Mouse (Mus musculus) forebrain, embryonic 16.5 days (tissue): ENCODE data around the gene Kptn. TPM values are rescaled to one million over a fixed set of nuclear protein-coding genes. Genes with fewer than 3 reads are reported as not detected.
A peak's percentile ranks its signal among the peaks of the same experiment; 100 is the strongest.

ENCODE experiments used
- ATAC-seq: fragments of 200-750 bp; cut with Nextera tagmentation; 2 replicates; pipeline ENCODE4 v1.8.0; 2017; ENCODE audit warnings: mild to moderate bottlenecking, moderate library complexity
- H3K27ac ChIP-seq: fragments of 300-500 bp; sonication (generic); 2 replicates; pipeline ENCODE4 v1.5.1; 2014; ENCODE audit warnings: low read length, control low read depth
- H3K27me3 ChIP-seq: fragments of 300-500 bp; sonication (generic); replicated peaks from 2 replicates; pipeline ENCODE4 v1.6.1; 2014; ENCODE audit warnings: low read length; ENCODE audit not compliant: control insufficient read depth, insufficient read depth
- H3K36me3 ChIP-seq: fragments of 300-500 bp; sonication (generic); 2 replicates; pipeline ENCODE4 v1.6.1; 2014; ENCODE audit not compliant: control insufficient read depth, insufficient read depth
- H3K4me1 ChIP-seq: fragments of 300-500 bp; sonication (generic); replicated peaks from 2 replicates; pipeline ENCODE4 v1.6.1; 2014; ENCODE audit warnings: low read length; ENCODE audit not compliant: control insufficient read depth, insufficient read depth
- H3K4me2 ChIP-seq: fragments of 300-500 bp; sonication (generic); 2 replicates; pipeline ENCODE4 v1.6.1; 2014; ENCODE audit warnings: mild to moderate bottlenecking, low read length, control low read depth
- H3K4me3 ChIP-seq: fragments of 300-500 bp; sonication (generic); replicated peaks from 2 replicates; pipeline ENCODE4 v1.5.1; 2014; ENCODE audit warnings: mild to moderate bottlenecking, low read length, control low read depth
- H3K9ac ChIP-seq: fragments of 300-500 bp; sonication (generic); replicated peaks from 2 replicates; pipeline ENCODE4 v1.6.1; 2014; ENCODE audit warnings: low read depth, low read length, control low read depth
- H3K9me3 ChIP-seq: fragments of 300-500 bp; sonication (generic); 2 replicates; pipeline ENCODE4 v1.6.1; 2016; ENCODE audit warnings: low read length; ENCODE audit not compliant: control insufficient read depth
- WGBS: fragments of 180-500 bp; shearing (Covaris S2); extraction: QIAGEN DNeasy Blood & Tissue Kit; methylation state at CpG from one replicate; pipeline ENCODE4 v1.1.7; 2014; 5-methylcytosine and 5-hydroxymethylcytosine counted together
- polyA plus RNA-seq: library from polyadenylated mRNA; unstranded; fragments of >200 nt; fragmentation: Nextera tagmentation; extraction: Ambion mirVana; gene quantifications from 2 replicates; pipeline ENCODE4 v1.2.1, GENCODE M21; 2015

The Kptn gene
- polyA plus RNA-seq = 40.9 and 53.2 TPM in 2 replicates

DNA sequence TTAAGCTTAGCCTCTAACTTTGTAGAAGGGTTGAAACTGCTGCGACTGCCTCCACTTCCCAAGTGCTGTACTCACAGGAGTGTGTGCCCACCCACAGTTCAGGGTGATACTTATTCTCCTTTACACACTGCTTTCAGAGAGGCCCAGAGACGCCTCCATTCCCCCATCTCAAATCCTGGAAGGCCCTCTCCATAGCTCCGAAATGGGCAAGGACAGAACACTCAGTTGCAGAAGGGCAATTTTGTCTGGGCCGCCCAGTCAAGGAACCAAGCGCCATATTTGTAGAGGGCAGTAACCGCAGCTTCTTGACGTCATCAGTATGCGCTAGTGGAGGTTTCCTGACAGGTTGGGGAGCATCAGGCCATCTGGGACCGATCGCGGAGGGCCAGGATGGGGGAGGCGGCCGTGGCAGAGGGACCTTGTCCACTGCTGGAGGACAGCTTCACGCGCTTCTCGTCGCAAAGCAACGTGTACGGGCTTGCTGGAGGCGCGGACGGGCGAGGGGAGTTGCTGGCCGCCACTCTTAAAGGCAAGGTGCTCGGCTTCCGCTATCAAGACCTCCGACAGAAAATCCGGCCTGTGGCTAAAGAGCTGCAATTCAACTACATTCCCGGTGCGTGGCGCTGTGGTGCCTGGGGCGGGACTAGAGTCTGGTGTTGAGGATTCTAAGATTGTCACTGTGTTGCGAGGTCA lies at the start of gene Kptn:
TSS of gene Kptn (plus strand) at position 327 of the 693 bp plus-strand sequence.
- peak; percentile 90 for ATAC-seq
- Histone ChIP-seq H3K27ac (peak within 1 kb of the TSS; percentile 81), H3K9me3 (no peaks in the 10 kb centered on the region), H3K9ac (peak within 1 kb of the TSS; percentile 73), H3K27me3 (no peaks in the 10 kb centered on the region), H3K4me3 (peak within 1 kb of the TSS; percentile 68), H3K4me1 (peaks cover 9% of the 10 kb centered on the region), H3K36me3 (peaks cover 7% of the 10 kb centered on the region; the same call in 1 of the 2 replicates), H3K4me2 (peak within 1 kb of the TSS; percentile 60)
- 1% methylated on average over 33 of the region's 33 CpGs for WGBS

DNA sequence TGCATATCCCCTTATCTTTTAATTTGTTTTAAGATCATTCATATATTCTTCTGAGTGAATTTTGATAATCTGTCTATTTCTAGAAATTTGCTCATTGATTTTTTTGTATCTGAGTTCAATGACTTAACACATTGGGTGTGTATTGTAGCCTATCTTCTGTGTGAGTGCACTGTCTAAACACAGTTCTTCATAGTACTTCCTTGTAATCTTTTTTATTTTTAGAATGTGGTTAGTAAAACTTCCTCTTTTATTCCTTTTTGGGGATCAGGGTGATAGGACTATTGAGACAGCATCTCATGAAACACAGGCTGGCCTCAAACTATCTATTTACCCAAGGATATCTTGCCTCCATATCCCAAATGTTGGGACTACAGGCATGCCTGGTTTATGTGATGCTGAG lies 48.8 kb upstream of the Kptn start:
- no peak for ATAC-seq
- Histone ChIP-seq H3K27ac (no peak overlapping the region), H3K4me3 (no peak overlapping the region), H3K9me3 (no peaks in the 10 kb centered on the region), H3K27me3 (no peaks in the 10 kb centered on the region), H3K4me2 (no peak overlapping the region), H3K9ac (no peak overlapping the region), H3K36me3 (no peaks in the 10 kb centered on the region), H3K4me1 (no peaks in the 10 kb centered on the region)

DNA sequence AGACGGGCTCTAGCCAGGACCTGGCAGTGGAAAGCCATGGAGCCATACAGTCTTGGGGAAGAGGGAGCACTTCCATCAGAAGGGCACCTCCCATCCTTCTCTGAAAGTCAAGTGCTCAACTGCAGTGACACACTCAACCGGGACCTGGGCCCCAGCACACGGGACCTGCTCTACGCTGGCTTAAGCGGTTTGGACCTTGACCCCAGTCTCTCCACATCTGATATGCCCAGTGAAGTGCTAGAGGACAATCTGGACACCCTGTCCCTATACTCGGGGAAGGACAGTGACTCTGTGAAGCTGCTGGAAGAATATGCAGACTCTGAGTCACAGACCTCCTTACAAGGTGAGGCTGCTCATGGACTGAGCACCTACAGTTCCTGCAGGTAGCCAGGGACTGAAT lies 47.8 kb upstream of the Kptn start:
- H3K4me1 ChIP-seq = no peaks in the 10 kb centered on the region
- no peaks in the 10 kb centered on the region for H3K27me3 ChIP-seq
- WGBS = 85% methylated on average over 6 of the region's 6 CpGs
- H3K27ac ChIP-seq = no peak overlapping the region
- no peaks in the 10 kb centered on the region for H3K36me3 ChIP-seq
- H3K9ac ChIP-seq = no peak overlapping the region
- no peak for ATAC-seq
- no peak overlapping the region for H3K4me3 ChIP-seq
- no peaks in the 10 kb centered on the region for H3K9me3 ChIP-seq
- no peak overlapping the region for H3K4me2 ChIP-seq

DNA sequence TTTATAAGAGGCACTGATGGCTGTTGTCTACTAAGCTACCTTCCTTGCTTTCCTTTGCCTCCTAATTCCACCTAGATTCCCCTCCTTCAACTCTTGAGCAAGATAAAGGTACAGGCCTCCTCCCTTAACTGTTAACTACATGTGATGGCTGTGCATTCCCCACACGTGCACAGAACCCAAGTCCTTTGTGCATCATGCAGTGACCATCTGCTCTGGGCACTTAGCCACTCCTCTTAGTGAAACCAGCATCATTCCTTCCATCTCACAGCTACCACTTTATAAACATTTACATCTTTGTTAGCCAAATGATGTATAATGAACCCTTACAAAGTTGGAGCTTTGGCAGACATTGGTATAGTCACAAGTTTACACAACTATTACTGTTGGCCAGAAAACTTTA lies 39.7 kb upstream of the Kptn start:
- H3K9me3 ChIP-seq = no peaks in the 10 kb centered on the region
- H3K4me1 ChIP-seq = no peaks in the 10 kb centered on the region
- no peak overlapping the region for H3K27ac ChIP-seq
- H3K4me2 ChIP-seq = no peak overlapping the region
- no peak overlapping the region for H3K4me3 ChIP-seq
- whole genome bisulfite sequencing = 41% methylated on average over 1 of the region's 1 CpGs
- no peaks in the 10 kb centered on the region for H3K27me3 ChIP-seq
- no peaks in the 10 kb centered on the region for H3K36me3 ChIP-seq
- no peak overlapping the region for H3K9ac ChIP-seq
- no peak for ATAC-seq

DNA sequence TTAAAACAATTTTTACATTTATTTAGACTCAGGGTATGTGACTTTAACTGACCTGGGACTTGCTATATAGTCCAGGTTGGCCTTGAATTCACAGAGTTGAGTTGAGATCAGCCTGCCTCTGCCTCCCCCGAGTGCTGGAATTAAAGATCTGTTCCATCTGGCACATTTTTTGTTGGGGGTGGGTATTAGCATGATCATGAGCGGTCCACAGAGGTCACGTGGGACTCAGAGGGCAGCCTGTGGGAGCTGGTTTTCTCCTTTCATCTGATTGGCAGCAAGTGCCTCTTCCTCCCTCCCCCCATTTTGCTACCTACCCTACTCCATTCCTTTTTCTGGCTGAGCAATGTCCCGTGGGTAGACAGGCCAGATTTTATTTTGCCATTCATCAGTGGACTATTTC lies 39.1 kb upstream of the Kptn start:
- H3K4me3 ChIP-seq = no peak overlapping the region
- ATAC-seq = no peak
- no peaks in the 10 kb centered on the region for H3K9me3 ChIP-seq
- H3K36me3 ChIP-seq = no peaks in the 10 kb centered on the region
- no peak overlapping the region for H3K9ac ChIP-seq
- no peak overlapping the region for H3K4me2 ChIP-seq
- H3K27me3 ChIP-seq = no peaks in the 10 kb centered on the region
- no peaks in the 10 kb centered on the region for H3K4me1 ChIP-seq
- no peak overlapping the region for H3K27ac ChIP-seq
- 61% methylated on average over 4 of the region's 4 CpGs for WGBS

DNA sequence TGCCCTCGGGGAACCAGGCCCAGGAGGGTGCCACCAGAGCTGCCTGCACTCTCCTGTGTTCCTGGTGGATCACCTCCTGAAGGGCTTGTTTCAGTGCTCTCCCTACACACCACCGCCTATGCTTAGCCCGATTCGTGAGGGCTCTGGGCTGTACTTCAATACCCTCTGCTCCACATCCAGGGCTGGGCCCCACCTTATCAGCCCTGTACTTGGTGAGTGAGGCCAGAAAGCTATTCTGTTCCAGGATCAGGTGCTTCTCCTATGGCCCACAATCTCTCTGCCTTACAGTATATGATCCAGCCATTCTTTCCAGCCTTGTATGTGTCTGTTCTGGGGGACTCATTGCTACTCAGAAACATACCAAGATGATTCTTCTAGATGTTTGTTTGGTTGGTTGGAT lies 36.3 kb upstream of the Kptn start:
- Histone ChIP-seq H3K4me3 (no peak overlapping the region), H3K4me1 (no peaks in the 10 kb centered on the region), H3K9me3 (no peaks in the 10 kb centered on the region), H3K27me3 (no peaks in the 10 kb centered on the region), H3K27ac (no peak overlapping the region), H3K9ac (no peak overlapping the region), H3K4me2 (no peak overlapping the region), H3K36me3 (no peaks in the 10 kb centered on the region)
- WGBS = 65% methylated on average over 4 of the region's 4 CpGs
- ATAC-seq = no peak

DNA sequence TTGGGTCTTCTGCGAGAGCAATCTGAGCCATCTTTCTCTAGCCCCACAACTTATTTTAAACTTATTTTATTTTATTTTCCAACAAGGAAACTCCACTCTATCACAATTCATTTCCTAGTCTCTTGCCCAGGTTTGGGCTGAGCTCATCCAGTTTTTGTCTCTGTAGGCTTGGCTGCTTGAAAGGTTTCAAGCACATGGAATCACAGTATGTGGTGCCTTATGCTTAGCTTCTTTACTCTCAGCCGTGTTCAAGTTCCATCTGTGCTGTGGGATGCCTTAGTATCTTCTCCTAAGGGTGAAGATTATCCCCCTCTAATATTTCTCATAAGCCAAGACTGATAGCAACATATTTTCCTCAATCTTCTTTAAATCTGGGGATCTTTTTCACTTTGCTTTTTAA lies 32.1 kb upstream of the Kptn start:
- no peaks in the 10 kb centered on the region for H3K36me3 ChIP-seq

DNA sequence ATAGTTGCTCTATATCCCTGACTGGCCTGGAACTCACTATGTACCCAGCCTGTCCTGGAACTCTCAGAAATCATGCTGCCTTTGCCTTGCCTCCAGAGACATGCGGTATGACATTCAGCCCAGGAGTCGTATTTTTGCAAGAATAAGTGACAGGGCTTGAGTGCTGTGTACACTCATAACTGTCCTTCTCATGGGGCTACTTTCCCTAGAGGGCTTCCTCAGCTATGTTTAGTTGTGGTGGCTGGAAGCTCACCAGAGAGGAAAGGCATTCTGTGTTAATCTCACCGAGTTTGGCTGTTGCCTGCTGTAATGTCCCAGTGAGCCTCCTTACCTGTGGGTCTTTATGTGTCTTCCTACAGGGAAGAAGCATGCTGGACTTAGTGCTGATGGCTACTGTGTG lies 25.1 kb upstream of the Kptn start:
- Histone ChIP-seq H3K4me2 (no peak overlapping the region), H3K36me3 (no peaks in the 10 kb centered on the region), H3K9ac (no peak overlapping the region), H3K27ac (no peak overlapping the region), H3K4me3 (no peak overlapping the region), H3K27me3 (no peaks in the 10 kb centered on the region), H3K9me3 (no peaks in the 10 kb centered on the region), H3K4me1 (peaks cover 12% of the 10 kb centered on the region)
- ATAC-seq = no peak
- WGBS = 75% methylated on average over 3 of the region's 3 CpGs

More for the DNA sequence above, 32.1 kb upstream of the Kptn start:
- 79% methylated on average over 2 of the region's 2 CpGs for WGBS
- H3K4me1 ChIP-seq = no peaks in the 10 kb centered on the region
- no peak overlapping the region for H3K9ac ChIP-seq
- no peak overlapping the region for H3K27ac ChIP-seq
- no peaks in the 10 kb centered on the region for H3K9me3 ChIP-seq
- no peaks in the 10 kb centered on the region for H3K27me3 ChIP-seq
- no peak overlapping the region for H3K4me2 ChIP-seq
- no peak overlapping the region for H3K4me3 ChIP-seq
- no peak; the same call in 1 of the 2 replicates for ATAC-seq

DNA sequence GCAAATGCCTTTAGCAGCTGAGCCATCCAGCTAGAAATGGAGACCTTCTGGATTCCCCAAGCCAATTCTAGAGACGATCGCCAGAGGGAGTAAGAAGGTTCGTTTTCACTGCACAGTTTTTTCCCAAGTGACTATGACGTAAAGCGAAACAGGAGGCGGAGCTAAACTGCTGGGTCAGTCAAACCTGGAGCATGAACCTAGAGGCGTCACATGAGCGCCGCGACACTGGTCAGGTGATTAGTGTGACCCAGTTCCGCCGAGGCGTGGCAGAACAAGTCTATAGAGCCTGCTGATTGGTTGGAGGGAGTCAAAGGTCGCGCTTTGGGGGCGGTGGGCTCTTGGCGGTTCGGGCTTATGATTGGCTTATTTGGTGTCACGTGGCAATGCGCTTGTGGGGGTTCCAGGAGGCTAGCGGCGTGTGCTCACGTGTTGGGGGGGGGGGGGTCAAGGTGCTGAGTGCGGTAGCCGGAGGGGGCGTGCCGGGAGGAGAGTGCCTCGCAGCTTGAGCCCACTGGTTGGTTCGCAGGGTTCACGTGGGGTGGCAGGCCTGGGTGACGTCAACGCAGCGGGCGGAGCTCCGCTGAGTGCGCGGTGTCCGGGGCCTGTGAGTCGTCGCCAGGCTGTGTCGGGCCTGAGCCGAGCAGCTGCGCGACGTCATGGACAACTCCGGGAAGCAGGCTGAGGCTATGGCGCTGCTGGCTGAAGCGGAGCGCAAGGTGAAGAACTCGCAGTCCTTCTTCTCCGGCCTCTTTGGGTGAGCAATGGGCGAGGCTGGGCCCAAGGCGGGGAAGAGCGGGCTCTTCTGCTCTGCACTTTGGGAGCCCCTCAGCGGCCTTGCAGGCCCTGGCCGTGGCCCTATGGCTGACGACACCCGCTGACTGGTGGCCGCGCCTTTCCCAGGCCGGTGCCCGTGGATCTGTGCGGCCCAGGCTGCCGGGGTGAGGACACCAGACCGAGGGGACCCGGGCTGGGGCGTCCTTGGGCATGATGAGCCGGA lies 21.4 kb upstream of the Kptn start, which contains the start of gene Napa:
TSS of gene Napa (plus strand) at position 438 of the 997 bp plus-strand sequence.
- ATAC-seq = peak; percentile 98
- H3K9me3 ChIP-seq = no peaks in the 10 kb centered on the region
- H3K4me3 ChIP-seq = peak within 1 kb of the TSS; percentile 88
- peak within 1 kb of the TSS; percentile 92 for H3K9ac ChIP-seq
- peak within 1 kb of the TSS; percentile 92 for H3K4me2 ChIP-seq
- H3K36me3 ChIP-seq = no peaks in the 10 kb centered on the region
- peak within 1 kb of the TSS; percentile 70 for H3K27ac ChIP-seq
- WGBS = under 1% methylated on average over 64 of the region's 68 CpGs
- peaks cover 24% of the 10 kb centered on the region for H3K4me1 ChIP-seq
- H3K27me3 ChIP-seq = no peaks in the 10 kb centered on the region
